ENCODE assay signal across 19 mouse cellular contexts in the genomic region with DNA sequence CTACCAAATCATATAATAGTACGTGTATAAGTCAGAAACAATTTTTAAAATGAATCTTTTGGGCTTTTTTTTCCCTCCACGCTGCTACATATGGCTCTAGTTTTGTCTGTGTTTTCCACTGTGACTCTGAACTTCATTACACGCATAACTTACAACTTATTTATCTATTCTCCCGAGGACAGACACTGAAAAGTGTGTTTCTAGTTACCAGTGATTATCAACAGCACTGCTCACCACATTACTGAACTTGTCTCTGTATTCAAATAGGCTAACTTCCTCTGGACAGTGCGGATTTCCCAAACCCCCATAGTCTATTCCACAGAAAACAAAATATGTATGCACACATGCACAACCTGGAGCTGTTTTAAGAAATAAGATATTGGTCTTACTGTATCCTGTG.
DNase-seq lines count a peak whose midpoint lies in the region; ATAC-seq lines count a peak whose summit lies in the region.
"Had no signal": no experiment of that assay in that cellular context is flagged by ENCODE, and none has a peak within 500 bp of the region (broad histone marks: within the 10 kb centered on the region; RNA-seq: fewer than 3 reads in every experiment).

No protein-coding gene starts in this region.

- no peak overlapping the region for H3K9ac ChIP-seq in embryonic facial prominence, embryonic 13.5 days
- no peak overlapping the region for H3K9ac ChIP-seq in embryonic facial prominence, embryonic 14.5 days (ENCODE audit: low read depth, low read length)
- H3K9ac ChIP-seq in forebrain, embryonic 14.5 days (ENCODE audit: low read length) = no peak overlapping the region
- H3K9ac ChIP-seq: embryonic facial prominence, embryonic 12.5 days; forebrain, embryonic 12.5 days; forebrain, embryonic 15.5 days had no signal

- no peak overlapping the region for H3K4me2 ChIP-seq in embryonic facial prominence, embryonic 13.5 days
- H3K4me2 ChIP-seq in embryonic facial prominence, embryonic 14.5 days (ENCODE audit: low read depth, low read length) = no peak overlapping the region
- no peak overlapping the region for H3K4me2 ChIP-seq in forebrain, embryonic 14.5 days (ENCODE audit: low read length)
- H3K4me2 ChIP-seq: embryonic facial prominence, embryonic 12.5 days; forebrain, embryonic 12.5 days; forebrain, embryonic 15.5 days had no signal

- H3K4me3 ChIP-seq in embryonic facial prominence, embryonic 13.5 days = no peak overlapping the region
- H3K4me3 ChIP-seq in embryonic facial prominence, embryonic 14.5 days (ENCODE audit: low read depth, low read length) = no peak overlapping the region
- H3K4me3 ChIP-seq in forebrain, embryonic 14.5 days (ENCODE audit: low read depth, low read length) = no peak overlapping the region
- H3K4me3 ChIP-seq: embryonic facial prominence, embryonic 12.5 days; erythroblast, embryonic 14.5 days; forebrain, embryonic 10.5 days; forebrain, embryonic 12.5 days; forebrain, embryonic 15.5 days had no signal

- peaks cover 26% of the 10 kb centered on the region for H3K4me1 ChIP-seq in embryonic facial prominence, embryonic 13.5 days
- peaks cover 21% of the 10 kb centered on the region for H3K4me1 ChIP-seq in embryonic facial prominence, embryonic 14.5 days (ENCODE audit: control insufficient read depth, insufficient read depth, low read length)
- no peaks in the 10 kb centered on the region for H3K4me1 ChIP-seq in forebrain, embryonic 14.5 days (ENCODE audit: control insufficient read depth, insufficient read depth, low read length)
- H3K4me1 ChIP-seq: forebrain, embryonic 10.5 days; forebrain, embryonic 12.5 days; forebrain, embryonic 15.5 days had no signal

- H3K9me3 ChIP-seq in embryonic facial prominence, embryonic 13.5 days = no peaks in the 10 kb centered on the region
- H3K9me3 ChIP-seq in embryonic facial prominence, embryonic 14.5 days (ENCODE audit: control insufficient read depth, low read length) = no peaks in the 10 kb centered on the region
- H3K9me3 ChIP-seq in forebrain, embryonic 14.5 days (replicated peaks; ENCODE audit: control insufficient read depth, low read length) = no peaks in the 10 kb centered on the region
- H3K9me3 ChIP-seq: embryonic facial prominence, embryonic 12.5 days; forebrain, embryonic 10.5 days; forebrain, embryonic 12.5 days; forebrain, embryonic 15.5 days had no signal

- H3K27me3 ChIP-seq in embryonic facial prominence, embryonic 13.5 days = 0 out of 2 replicates have a peak, but pooled peaks cover 10% of the 10 kb centered on the region
- H3K27me3 ChIP-seq in embryonic facial prominence, embryonic 14.5 days (replicated peaks; ENCODE audit: control insufficient read depth, insufficient read depth, low read length) = no peaks in the 10 kb centered on the region
- H3K27me3 ChIP-seq in forebrain, embryonic 14.5 days (replicated peaks; ENCODE audit: control insufficient read depth, insufficient read depth, low read length) = no peaks in the 10 kb centered on the region
- H3K27me3 ChIP-seq: embryonic facial prominence, embryonic 12.5 days; forebrain, embryonic 12.5 days; forebrain, embryonic 15.5 days had no signal

- intact Hi-C loops in heart, postnatal 14 days (cut with DNase I) = no loop called here

- 27% methylated on average over 5 of the region's 5 CpGs for WGBS in embryonic facial prominence, embryonic 13.5 days
- WGBS in embryonic facial prominence, embryonic 14.5 days = 35% methylated on average over 5 of the region's 5 CpGs
- WGBS in forebrain, embryonic 14.5 days = 90% methylated on average over 5 of the region's 5 CpGs

- no peak for ATAC-seq in embryonic facial prominence, embryonic 13.5 days (ENCODE audit: insufficient number of reproducible peaks, insufficient read depth, low FRiP score, low TSS enrichment, low read depth)
- no peak for ATAC-seq in embryonic facial prominence, embryonic 14.5 days (ENCODE audit: low read depth)
- no peak for ATAC-seq in forebrain, embryonic 14.5 days
- ATAC-seq: forebrain, embryonic 15.5 days had no signal

- peak; percentile 27 for DNase-seq in heart, adult 11 months
- DNase-seq in heart, postnatal 14 days = no peak
- peak; percentile 55 for DNase-seq in embryonic facial prominence, embryonic 14.5 days (ENCODE audit: low spot score)
- no peak for DNase-seq in cerebellum, postnatal 36 days
- DNase-seq in forebrain, embryonic 14.5 days (ENCODE audit: low spot score) = no peak
- DNase-seq: adrenal gland, adult 2 months; adrenal gland, postnatal 10 days; adrenal gland, postnatal 25 days; cerebellum, adult 11 months; cerebellum, adult 18-20 months; cerebellum, adult 8-10 months; cerebellum, adult 9-11 months; cerebellum, postnatal 14 days had no signal

- H3K36me3 ChIP-seq in embryonic facial prominence, embryonic 13.5 days = no peaks in the 10 kb centered on the region
- 0 out of 2 replicates have a peak, but pooled peaks cover 2% of the 10 kb centered on the region for H3K36me3 ChIP-seq in embryonic facial prominence, embryonic 14.5 days (ENCODE audit: control insufficient read depth, insufficient read depth, low read length)
- no peaks in the 10 kb centered on the region for H3K36me3 ChIP-seq in forebrain, embryonic 14.5 days (ENCODE audit: control insufficient read depth, insufficient read depth, low read length)
- H3K36me3 ChIP-seq: embryonic facial prominence, embryonic 12.5 days; forebrain, embryonic 10.5 days; forebrain, embryonic 12.5 days; forebrain, embryonic 15.5 days had no signal

- H3K27ac ChIP-seq in embryonic facial prominence, embryonic 13.5 days = 0 out of 2 replicates have a peak overlapping the region, but pooled peaks have one; percentile 49
- H3K27ac ChIP-seq in embryonic facial prominence, embryonic 14.5 days (replicated peaks; ENCODE audit: low read depth, low read length) = no peak overlapping the region
- no peak overlapping the region for H3K27ac ChIP-seq in forebrain, embryonic 14.5 days (ENCODE audit: low read depth, low read length)
- H3K27ac ChIP-seq: forebrain, embryonic 10.5 days; forebrain, embryonic 12.5 days; forebrain, embryonic 15.5 days had no signal

Comparison
In these comparisons a context has a peak if more than half of its experiments do, and no peak if none do; other contexts are left out.
1. DNase-seq: peak in heart, adult 11 months (single experiment) and embryonic facial prominence, embryonic 14.5 days (single experiment); none in heart, postnatal 14 days (0 of 2), cerebellum, postnatal 36 days (0 of 2) and forebrain, embryonic 14.5 days (single experiment).